18 mouse cellular contexts compared by ENCODE assay signal in genomic region chr16:17653601-17654000, GRCm38 (mm10). TPM values are rescaled to one million over a fixed set of nuclear protein-coding genes. Genes with fewer than 3 reads are reported as not detected.
DNase-seq lines count a peak whose midpoint lies in the region; TF ChIP-seq lines count a peak whose summit lies in the region.
"Had no signal": no experiment of that assay in that cellular context is flagged by ENCODE, and none has a peak within 500 bp of the region (broad histone marks: within the 10 kb centered on the region; RNA-seq: fewer than 3 reads in every experiment).

No protein-coding gene starts in this region.

- H3K4me1 ChIP-seq in testis, adult 2 months (ENCODE audit: control insufficient read depth, insufficient read depth, low read length) = no peaks in the 10 kb centered on the region
- H3K4me1 ChIP-seq: embryonic facial prominence, embryonic 10.5 days; embryonic facial prominence, embryonic 12.5 days; forebrain, embryonic 13.5 days; forebrain, embryonic 15.5 days had no signal

- H3K27ac ChIP-seq in testis, adult 2 months (ENCODE audit: control insufficient read depth, insufficient read depth, low read depth, low read length) = no peak overlapping the region
- H3K27ac ChIP-seq: embryonic facial prominence, embryonic 10.5 days; embryonic facial prominence, embryonic 12.5 days; forebrain, embryonic 13.5 days; forebrain, embryonic 15.5 days had no signal

- no peaks in the 10 kb centered on the region for H3K36me3 ChIP-seq in testis, adult 2 months (ENCODE audit: control insufficient read depth, insufficient read depth, low read length)

- H3K27me3 ChIP-seq in testis, adult 2 months (ENCODE audit: control insufficient read depth, insufficient read depth, low read length) = no peaks in the 10 kb centered on the region
- H3K27me3 ChIP-seq: CH12.LX; embryonic facial prominence, embryonic 12.5 days; forebrain, embryonic 13.5 days; forebrain, embryonic 15.5 days; Patski had no signal

- DNase-seq in cerebellum, adult 11-12 months = peak; percentile 51
- DNase-seq in cerebellum, adult 9-10 months = no peak
- DNase-seq in cerebellum, adult 9-11 months = peak; percentile 52
- no peak for DNase-seq in cerebellum, postnatal 36 days
- DNase-seq in testis, postnatal 10 days (ENCODE audit: low spot score) = no peak
- DNase-seq: adrenal gland, adult 8-10 months; adrenal gland, postnatal 14 days; adrenal gland, postnatal 36 days; B cell, adult 2 months; cerebellum, adult 8-10 months; forebrain, postnatal 0 days had no signal

- TF ChIP-seq CTCF in testis, adult 2 months (IDR thresholded peaks at IDR 0.05; ENCODE audit: control insufficient read depth, insufficient read depth, insufficient replicate concordance, low read depth, low read length) = no peak

- H3K4me3 ChIP-seq in testis, adult 2 months (ENCODE audit: control insufficient read depth, low read depth, low read length) = peak overlapping the region; percentile 11
- H3K4me3 ChIP-seq: embryonic facial prominence, embryonic 10.5 days; embryonic facial prominence, embryonic 12.5 days; forebrain, embryonic 13.5 days; forebrain, embryonic 15.5 days had no signal

- no peak for TF ChIP-seq POLR2A in testis, adult 2 months (IDR thresholded peaks at IDR 0.05; ENCODE audit: control insufficient read depth, low read depth, low read length)

RNA-seq across cellular contexts. Expression of gene Ccdc74a, which starts 7.3 kb away (rescaled TPM):
- 120 and 138 TPM in 2 replicates for polyA plus RNA-seq in testis, adult 2 months (2012; rRNA removed)

RNA-seq across cellular contexts. Expression of gene Smpd4, which starts 34.4 kb away (rescaled TPM):
- polyA plus RNA-seq in testis, adult 2 months (2012; rRNA removed) = 280 and 291 TPM in 2 replicates

Comparison
In these comparisons a context has a peak if more than half of its experiments do, and no peak if none do; other contexts are left out.
1. DNase-seq: peak in cerebellum, adult 11-12 months (single experiment) and cerebellum, adult 9-11 months (single experiment); none in cerebellum, adult 9-10 months (single experiment), cerebellum, postnatal 36 days (0 of 2) and testis, postnatal 10 days (single experiment).